In genomic region chr9:69767421-69767820, GRCm38 (mm10) we compare ENCODE assay signal across 18 mouse cellular contexts. TPM values are rescaled to one million over a fixed set of nuclear protein-coding genes. Genes with fewer than 3 reads are reported as not detected.
DNase-seq lines count a peak whose midpoint lies in the region.
"Had no signal": no experiment of that assay in that cellular context is flagged by ENCODE, and none has a peak within 500 bp of the region (broad histone marks: within the 10 kb centered on the region; RNA-seq: fewer than 3 reads in every experiment).

No protein-coding gene starts in this region.

- no peaks in the 10 kb centered on the region for H3K36me3 ChIP-seq in embryonic facial prominence, embryonic 10.5 days (replicated peaks)
- H3K36me3 ChIP-seq in midbrain, embryonic 10.5 days = no peaks in the 10 kb centered on the region
- H3K36me3 ChIP-seq: G1E; stomach, embryonic 15.5 days had no signal

- no peaks in the 10 kb centered on the region for H3K9me3 ChIP-seq in embryonic facial prominence, embryonic 10.5 days
- H3K9me3 ChIP-seq in midbrain, embryonic 10.5 days (replicated peaks) = no peaks in the 10 kb centered on the region
- H3K9me3 ChIP-seq: G1E; stomach, embryonic 15.5 days had no signal

- no peak overlapping the region for H3K27ac ChIP-seq in embryonic facial prominence, embryonic 10.5 days (replicated peaks)
- H3K27ac ChIP-seq in midbrain, embryonic 10.5 days (replicated peaks) = peak overlapping the region; percentile 93
- H3K27ac ChIP-seq: gastrocnemius, adult 2 months; liver, embryonic 14.5 days; stomach, embryonic 15.5 days had no signal

- 0 out of 2 replicates have a peak overlapping the region, but pooled peaks have one; percentile 25 for H3K4me3 ChIP-seq in embryonic facial prominence, embryonic 10.5 days
- peak overlapping the region; percentile 84 for H3K4me3 ChIP-seq in midbrain, embryonic 10.5 days
- H3K4me3 ChIP-seq: gastrocnemius, adult 2 months; stomach, embryonic 15.5 days had no signal

- H3K4me1 ChIP-seq in embryonic facial prominence, embryonic 10.5 days = peaks cover 52% of the 10 kb centered on the region
- peaks cover 96% of the 10 kb centered on the region for H3K4me1 ChIP-seq in midbrain, embryonic 10.5 days

- H3K27me3 ChIP-seq in embryonic facial prominence, embryonic 10.5 days (replicated peaks; ENCODE audit: low read depth, poor library complexity, severe bottlenecking) = peaks cover 99% of the 10 kb centered on the region
- peaks cover 93% of the 10 kb centered on the region for H3K27me3 ChIP-seq in midbrain, embryonic 10.5 days (ENCODE audit: low read depth, poor library complexity, severe bottlenecking)

- DNase-seq in thymus, postnatal 25 days = peak; percentile 10
- no peak for DNase-seq in thymus, postnatal 36 days
- peak; percentile 58 for DNase-seq in embryonic facial prominence, embryonic 10.5 days (ENCODE audit: low spot score)
- peak; percentile 83 for DNase-seq in midbrain, embryonic 10.5 days (ENCODE audit: low spot score)
- DNase-seq in retina, embryonic 14.5 days (ENCODE audit: low spot score) = peak; percentile 23
- no peak for DNase-seq in left cerebral cortex, postnatal 10 days (ENCODE audit: extremely low spot score in 1 of 2, low spot score in 2 of 2)
- no peak for DNase-seq in left cerebral cortex, adult 11 months (ENCODE audit: low spot score)
- DNase-seq in adipocyte (ENCODE audit: low spot score) = no peak
- DNase-seq: gastrocnemius, adult 2 months; lung, postnatal 36 days had no signal

- 0% methylated on average over 9 of the region's 12 CpGs for WGBS in embryonic facial prominence, embryonic 10.5 days
- 0% methylated on average over 9 of the region's 12 CpGs for WGBS in midbrain, embryonic 10.5 days

- intact Hi-C loops in left cerebral cortex, postnatal 10 days (cut with DNase I) = loop anchor here (5.0 kb wide), 2 partner anchors 95 to 260 kb away; no protein-coding TSS in a partner anchor

RNA-seq across cellular contexts. Expression of gene Foxb1, which starts 6.7 kb away (rescaled TPM):
- polyA plus RNA-seq in embryonic facial prominence, embryonic 10.5 days (2016; fragmentation: Nextera tagmentation; extraction: Ambion mirVana) = 0.26 and 2.2 TPM in 2 replicates
- polyA plus RNA-seq in midbrain, embryonic 10.5 days (2016; fragmentation: Nextera tagmentation; extraction: Ambion mirVana) = 13.0 and 15.1 TPM in 2 replicates
- not detected for total RNA-seq in left cerebral cortex, postnatal 10 days (2021)
- total RNA-seq: G1E; gastrocnemius, adult 2 months; left cerebral cortex, postnatal 14 days had no signal
- polyA plus RNA-seq: cortical plate, adult 2 months; G1E; heart, embryonic 14.5 days; inflammation-experienced regulatory T-cells, adult 6 months; large intestine, adult 2 months; liver, embryonic 14.5 days had no signal

Comparison
In these comparisons a context has a peak if more than half of its experiments do, and no peak if none do; other contexts are left out.
1. DNase-seq: peak in thymus, postnatal 25 days (single experiment), embryonic facial prominence, embryonic 10.5 days (single experiment), midbrain, embryonic 10.5 days (single experiment) and retina, embryonic 14.5 days (single experiment); none in thymus, postnatal 36 days (0 of 2), left cerebral cortex, postnatal 10 days (0 of 2), left cerebral cortex, adult 11 months (single experiment) and adipocyte (single experiment).